Mouse (Mus musculus): ENCODE measurements around the gene Cdc42se1. TPM values are rescaled to one million over a fixed set of nuclear protein-coding genes. Genes with fewer than 3 reads are reported as not detected.

The Cdc42se1 gene
- polyA plus RNA-seq, 1 experiment from 2014 or later, result 63.3 TPM

DNA sequence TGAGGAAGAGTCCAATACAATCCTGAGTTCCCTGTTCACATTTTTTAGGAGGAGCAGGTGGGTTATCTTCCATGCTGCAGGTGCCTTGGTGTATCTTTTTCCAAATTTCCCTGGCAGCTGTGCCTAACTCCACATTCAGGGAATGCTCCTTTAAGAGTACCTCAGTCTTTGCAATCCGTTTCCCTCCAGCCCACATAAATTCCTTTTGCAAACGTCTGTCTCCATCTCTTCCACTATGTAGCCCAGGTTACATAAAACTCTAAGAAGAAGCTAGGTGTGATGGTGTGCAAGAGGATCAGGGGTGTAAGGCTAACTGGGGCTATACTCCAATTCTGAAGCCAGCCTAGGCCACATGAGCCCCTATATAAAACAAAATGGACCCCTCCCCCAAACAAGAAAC is 14.6 kb downstream of the Cdc42se1 start:
- no peaks in the 10 kb centered on the region for H3K9me3 ChIP-seq (ENCODE audit: control insufficient read depth, low read length)
- H3K4me2 ChIP-seq (ENCODE audit: low read length), result no peak overlapping the region
- H3K27ac ChIP-seq (replicated peaks in 1 of 2; ENCODE audit: control insufficient read depth in 1 of 2, insufficient read depth in 1 of 2, low read depth in 2 of 2, low read length in 2 of 2), result no peak overlapping the region
- no peak for ATAC-seq (ENCODE audit: insufficient number of reproducible peaks, insufficient read depth, low FRiP score, low read depth)
- H3K27me3 ChIP-seq (ENCODE audit: control insufficient read depth, insufficient read depth, low read length), result no peaks in the 10 kb centered on the region
- H3K36me3 ChIP-seq (ENCODE audit: control insufficient read depth, insufficient read depth, low read length), result peaks cover 4% of the 10 kb centered on the region; the same call in 1 of the 2 replicates
- H3K9ac ChIP-seq (ENCODE audit: low read length), result no peak overlapping the region
- WGBS, result 75% methylated on average over 2 of the region's 2 CpGs
- peaks cover 0 to 6% of the 10 kb centered on the region in 2 experiments; a peak in 1 of 4 replicates for H3K4me1 ChIP-seq (ENCODE audit: control insufficient read depth in 2 of 2, insufficient read depth in 2 of 2, low read length in 2 of 2)
- H3K4me3 ChIP-seq (ENCODE audit: control insufficient read depth in 1 of 2, insufficient read depth in 1 of 2, low read depth in 1 of 2, low read length in 2 of 2), result no peak overlapping the region

DNA sequence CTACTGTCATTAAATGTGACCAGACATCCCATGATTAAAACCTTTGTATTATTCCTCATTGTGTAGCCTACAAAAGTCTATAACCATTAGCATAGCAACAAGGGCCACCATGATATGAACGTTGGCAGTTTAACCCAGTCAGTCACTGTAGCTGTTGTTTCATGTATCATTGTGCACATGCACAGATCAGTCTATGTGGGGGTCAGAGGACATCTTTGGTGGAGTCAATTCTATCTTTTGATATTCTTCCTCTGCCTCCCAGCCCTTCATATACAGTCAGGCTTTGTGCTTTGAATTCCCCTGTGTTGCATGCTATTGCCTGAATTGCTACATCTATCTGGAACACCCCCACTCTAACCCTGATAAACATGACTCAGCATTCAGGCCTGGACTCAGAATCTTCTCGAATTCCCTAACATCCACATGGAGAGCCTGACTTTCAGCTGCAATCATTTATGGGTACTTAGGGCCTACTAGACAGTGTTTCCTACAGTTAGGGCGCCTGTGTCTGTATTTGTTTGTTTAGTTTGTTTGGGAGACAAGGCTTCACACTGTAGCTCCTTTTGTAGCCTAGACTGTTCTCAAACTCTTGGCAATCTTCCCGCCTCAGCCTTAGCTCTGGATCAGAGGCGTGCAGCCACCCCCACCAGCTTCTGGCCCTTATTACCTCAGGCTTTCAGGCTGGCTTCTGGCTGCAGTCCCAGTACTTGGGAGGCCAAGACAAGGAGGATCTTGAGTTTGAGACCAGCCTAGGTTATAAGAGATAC is 18.1 kb downstream of the Cdc42se1 start:
- no peaks in the 10 kb centered on the region for H3K9me3 ChIP-seq (ENCODE audit: control insufficient read depth, low read length)
- no peaks in the 10 kb centered on the region; a peak in 1 of 4 replicates for H3K4me1 ChIP-seq (ENCODE audit: control insufficient read depth in 2 of 2, insufficient read depth in 2 of 2, low read length in 2 of 2)
- H3K27ac ChIP-seq (replicated peaks in 1 of 2; ENCODE audit: control insufficient read depth in 1 of 2, insufficient read depth in 1 of 2, low read depth in 2 of 2, low read length in 2 of 2), result no peak overlapping the region
- peaks cover 5% of the 10 kb centered on the region; the same call in 1 of the 2 replicates for H3K36me3 ChIP-seq (ENCODE audit: control insufficient read depth, insufficient read depth, low read length)
- WGBS, result 74% methylated on average over 5 of the region's 5 CpGs
- H3K4me3 ChIP-seq (ENCODE audit: control insufficient read depth in 1 of 2, insufficient read depth in 1 of 2, low read depth in 1 of 2, low read length in 2 of 2), result no peak overlapping the region
- no peaks in the 10 kb centered on the region for H3K27me3 ChIP-seq (ENCODE audit: control insufficient read depth, insufficient read depth, low read length)
- H3K4me2 ChIP-seq (ENCODE audit: low read length), result no peak overlapping the region
- no peak for ATAC-seq (ENCODE audit: insufficient number of reproducible peaks, insufficient read depth, low FRiP score, low read depth)
- no peak overlapping the region for H3K9ac ChIP-seq (ENCODE audit: low read length)

GRCm38 (mm10) chr3:95247660-95248336 is 19.3 kb downstream of the Cdc42se1 start:
- 74% methylated on average over 1 of the region's 1 CpGs for WGBS
- no peak for ATAC-seq (ENCODE audit: insufficient number of reproducible peaks, insufficient read depth, low FRiP score, low read depth)
- no peak overlapping the region for H3K4me2 ChIP-seq (ENCODE audit: low read length)

GRCm38 (mm10) chr3:95250361-95250760 is 21.8 kb downstream of the Cdc42se1 start:
- Histone ChIP-seq H3K4me3 (ENCODE audit: control insufficient read depth in 1 of 2, insufficient read depth in 1 of 2, low read depth in 1 of 2, low read length in 2 of 2) (no peak overlapping the region), H3K27me3 (ENCODE audit: control insufficient read depth, insufficient read depth, low read length) (no peaks in the 10 kb centered on the region), H3K4me1 (ENCODE audit: control insufficient read depth in 2 of 2, insufficient read depth in 2 of 2, low read length in 2 of 2) (no peaks in the 10 kb centered on the region), H3K4me2 (ENCODE audit: low read length) (no peak overlapping the region), H3K27ac (replicated peaks in 1 of 2; ENCODE audit: control insufficient read depth in 1 of 2, insufficient read depth in 1 of 2, low read depth in 2 of 2, low read length in 2 of 2) (no peak overlapping the region), H3K36me3 (ENCODE audit: control insufficient read depth, insufficient read depth, low read length) (peaks cover 37% of the 10 kb centered on the region), H3K9me3 (ENCODE audit: control insufficient read depth, low read length) (no peaks in the 10 kb centered on the region), H3K9ac (ENCODE audit: low read length) (no peak overlapping the region)
- 72% methylated on average over 5 of the region's 5 CpGs for WGBS
- ATAC-seq (ENCODE audit: insufficient number of reproducible peaks, insufficient read depth, low FRiP score, low read depth), result no peak

More at GRCm38 (mm10) chr3:95247660-95248336, 19.3 kb downstream of the Cdc42se1 start:
- Histone ChIP-seq H3K36me3 (ENCODE audit: control insufficient read depth, insufficient read depth, low read length) (peaks cover 14% of the 10 kb centered on the region), H3K27me3 (ENCODE audit: control insufficient read depth, insufficient read depth, low read length) (no peaks in the 10 kb centered on the region), H3K9me3 (ENCODE audit: control insufficient read depth, low read length) (no peaks in the 10 kb centered on the region), H3K27ac (replicated peaks in 1 of 2; ENCODE audit: control insufficient read depth in 1 of 2, insufficient read depth in 1 of 2, low read depth in 2 of 2, low read length in 2 of 2) (no peak overlapping the region), H3K4me1 (ENCODE audit: control insufficient read depth in 2 of 2, insufficient read depth in 2 of 2, low read length in 2 of 2) (no peaks in the 10 kb centered on the region), H3K4me3 (ENCODE audit: control insufficient read depth in 1 of 2, insufficient read depth in 1 of 2, low read depth in 1 of 2, low read length in 2 of 2) (no peak overlapping the region), H3K9ac (ENCODE audit: low read length) (no peak overlapping the region)

- 46% methylated on average over 7 of the region's 7 CpGs for WGBS
- Histone ChIP-seq H3K4me1 (ENCODE audit: control insufficient read depth in 2 of 2, insufficient read depth in 2 of 2, low read length in 2 of 2) (no peaks in the 10 kb centered on the region), H3K9me3 (ENCODE audit: control insufficient read depth, low read length) (no peaks in the 10 kb centered on the region), H3K27me3 (ENCODE audit: control insufficient read depth, insufficient read depth, low read length) (no peaks in the 10 kb centered on the region), H3K4me2 (ENCODE audit: low read length) (no peak within 1 kb of the TSS), H3K9ac (ENCODE audit: low read length) (no peak within 1 kb of the TSS), H3K4me3 (ENCODE audit: control insufficient read depth in 1 of 2, insufficient read depth in 1 of 2, low read depth in 1 of 2, low read length in 2 of 2) (no peak within 1 kb of the TSS), H3K36me3 (ENCODE audit: control insufficient read depth, insufficient read depth, low read length) (peaks cover 42% of the 10 kb centered on the region), H3K27ac (replicated peaks in 1 of 2; ENCODE audit: control insufficient read depth in 1 of 2, insufficient read depth in 1 of 2, low read depth in 2 of 2, low read length in 2 of 2) (no peak within 1 kb of the TSS)
- ATAC-seq (ENCODE audit: insufficient number of reproducible peaks, insufficient read depth, low FRiP score, low read depth), result no peak
These were observed 22.4 kb downstream of the Cdc42se1 start, which contains the start of gene Bnipl for GRCm38 (mm10) chr3:95250783-95251424. Gene Bnipl (minus strand): TSS chr3:95251193.

GRCm38 (mm10) chr3:95256931-95257330 is 28.4 kb downstream of the Cdc42se1 start:
- no peak overlapping the region for H3K9ac ChIP-seq (ENCODE audit: low read length)
- 88% methylated on average over 5 of the region's 5 CpGs for WGBS
- no peaks in the 10 kb centered on the region for H3K4me1 ChIP-seq (ENCODE audit: control insufficient read depth in 2 of 2, insufficient read depth in 2 of 2, low read length in 2 of 2)
- no peaks in the 10 kb centered on the region for H3K9me3 ChIP-seq (ENCODE audit: control insufficient read depth, low read length)
- no peak for ATAC-seq (ENCODE audit: insufficient number of reproducible peaks, insufficient read depth, low FRiP score, low read depth)
- no peak overlapping the region for H3K4me3 ChIP-seq (ENCODE audit: control insufficient read depth in 1 of 2, insufficient read depth in 1 of 2, low read depth in 1 of 2, low read length in 2 of 2)
- peaks cover 93% of the 10 kb centered on the region for H3K36me3 ChIP-seq (ENCODE audit: control insufficient read depth, insufficient read depth, low read length)
- H3K27me3 ChIP-seq (ENCODE audit: control insufficient read depth, insufficient read depth, low read length), result no peaks in the 10 kb centered on the region
- no peak overlapping the region for H3K27ac ChIP-seq (replicated peaks in 1 of 2; ENCODE audit: control insufficient read depth in 1 of 2, insufficient read depth in 1 of 2, low read depth in 2 of 2, low read length in 2 of 2)
- H3K4me2 ChIP-seq (ENCODE audit: low read length), result no peak overlapping the region

- Histone ChIP-seq H3K9ac (ENCODE audit: low read length) (no peak overlapping the region), H3K4me1 (ENCODE audit: control insufficient read depth in 2 of 2, insufficient read depth in 2 of 2, low read length in 2 of 2) (no peaks in the 10 kb centered on the region), H3K4me2 (ENCODE audit: low read length) (no peak overlapping the region), H3K27me3 (ENCODE audit: control insufficient read depth, insufficient read depth, low read length) (no peaks in the 10 kb centered on the region), H3K36me3 (ENCODE audit: control insufficient read depth, insufficient read depth, low read length) (peaks cover 94% of the 10 kb centered on the region), H3K4me3 (ENCODE audit: control insufficient read depth in 1 of 2, insufficient read depth in 1 of 2, low read depth in 1 of 2, low read length in 2 of 2) (no peak overlapping the region), H3K27ac (replicated peaks in 1 of 2; ENCODE audit: control insufficient read depth in 1 of 2, insufficient read depth in 1 of 2, low read depth in 2 of 2, low read length in 2 of 2) (no peak overlapping the region), H3K9me3 (ENCODE audit: control insufficient read depth, low read length) (no peaks in the 10 kb centered on the region)
- no peak for ATAC-seq (ENCODE audit: insufficient number of reproducible peaks, insufficient read depth, low FRiP score, low read depth)
- 86% methylated on average over 4 of the region's 4 CpGs for WGBS
These were observed 33.4 kb downstream of the Cdc42se1 start for GRCm38 (mm10) chr3:95261975-95262374.
